Comparison of ENCODE assay signal across 11 mouse cellular contexts in the genomic region with DNA sequence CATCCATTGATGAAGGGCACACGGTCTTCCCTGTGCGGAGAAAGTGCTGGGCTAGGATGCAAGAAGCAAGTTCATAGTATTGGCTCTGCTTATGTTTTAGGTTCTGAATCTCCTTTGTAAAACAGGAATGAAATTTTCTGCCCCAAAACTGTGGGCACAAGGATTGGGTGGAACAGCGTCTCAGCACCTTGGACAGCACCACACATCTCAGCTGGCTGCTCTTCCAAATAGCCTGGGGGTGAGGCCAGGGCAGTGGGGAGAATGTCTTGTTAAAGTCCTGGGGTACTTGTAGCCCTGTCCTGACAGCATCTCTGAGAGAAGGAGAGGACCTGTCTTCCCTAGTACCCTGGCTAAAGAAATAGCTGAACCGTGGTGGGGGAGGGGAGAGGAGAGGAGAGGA.
DNase-seq lines count a peak whose midpoint lies in the region; ATAC-seq and TF ChIP-seq lines count a peak whose summit lies in the region.
"Had no signal": no experiment of that assay in that cellular context is flagged by ENCODE, and none has a peak within 500 bp of the region (broad histone marks: within the 10 kb centered on the region; RNA-seq: fewer than 3 reads in every experiment).

No protein-coding gene starts in this region.

- intact Hi-C loops in heart, postnatal 14 days (cut with DNase I) = no loop called here
- intact Hi-C loops in left cerebral cortex, postnatal 4 days (cut with DNase I) = no loop called here

- no peak overlapping the region for H3K27ac ChIP-seq in embryonic facial prominence, embryonic 10.5 days (replicated peaks)
- no peak overlapping the region for H3K27ac ChIP-seq in stomach, postnatal 0 days (replicated peaks)
- H3K27ac ChIP-seq: embryonic facial prominence, embryonic 15.5 days; hindbrain, embryonic 15.5 days; macrophage had no signal

- H3K9ac ChIP-seq in stomach, postnatal 0 days (ENCODE audit: low read length) = no peak overlapping the region
- H3K9ac ChIP-seq: embryonic facial prominence, embryonic 15.5 days; hindbrain, embryonic 15.5 days had no signal

- H3K27me3 ChIP-seq in embryonic facial prominence, embryonic 10.5 days (replicated peaks; ENCODE audit: low read depth, poor library complexity, severe bottlenecking) = 0 out of 2 replicates have a peak, but pooled peaks cover 3% of the 10 kb centered on the region
- no peaks in the 10 kb centered on the region for H3K27me3 ChIP-seq in stomach, postnatal 0 days (ENCODE audit: control insufficient read depth, insufficient read depth, low read length)
- H3K27me3 ChIP-seq: embryonic facial prominence, embryonic 15.5 days; hindbrain, embryonic 15.5 days had no signal

- peaks cover 32% of the 10 kb centered on the region for H3K4me1 ChIP-seq in embryonic facial prominence, embryonic 10.5 days
- no peaks in the 10 kb centered on the region for H3K4me1 ChIP-seq in stomach, postnatal 0 days (replicated peaks; ENCODE audit: control insufficient read depth, insufficient read depth)
- H3K4me1 ChIP-seq: embryonic facial prominence, embryonic 15.5 days had no signal

- ATAC-seq in stomach, postnatal 0 days (ENCODE audit: low FRiP score, low TSS enrichment) = no peak

- H3K36me3 ChIP-seq in embryonic facial prominence, embryonic 10.5 days (replicated peaks) = no peaks in the 10 kb centered on the region
- H3K36me3 ChIP-seq in stomach, postnatal 0 days (ENCODE audit: control insufficient read depth, insufficient read depth, low read length) = no peaks in the 10 kb centered on the region
- H3K36me3 ChIP-seq: embryonic facial prominence, embryonic 15.5 days; hindbrain, embryonic 15.5 days had no signal

- H3K9me3 ChIP-seq in embryonic facial prominence, embryonic 10.5 days = no peaks in the 10 kb centered on the region
- H3K9me3 ChIP-seq in stomach, postnatal 0 days (ENCODE audit: control insufficient read depth, low read length) = no peaks in the 10 kb centered on the region
- H3K9me3 ChIP-seq: embryonic facial prominence, embryonic 15.5 days; hindbrain, embryonic 15.5 days had no signal

- no peak for TF ChIP-seq CTCF in stomach, postnatal 0 days (IDR thresholded peaks at IDR 0.05; ENCODE audit: low read depth)

- H3K4me3 ChIP-seq in embryonic facial prominence, embryonic 10.5 days = no peak overlapping the region
- no peak overlapping the region for H3K4me3 ChIP-seq in stomach, postnatal 0 days (ENCODE audit: low read depth, low read length)
- H3K4me3 ChIP-seq: embryonic facial prominence, embryonic 15.5 days; hindbrain, embryonic 15.5 days had no signal

- peak; percentile 30 to 44 for DNase-seq in heart, postnatal 14 days
- DNase-seq in heart, adult 8-10 months (ENCODE audit: low spot score) = no peak
- DNase-seq in testis, postnatal 10 days (ENCODE audit: low spot score) = peak; percentile 70
- no peak for DNase-seq in testis, postnatal 14 days (ENCODE audit: low spot score)
- peak; percentile 74 for DNase-seq in embryonic facial prominence, embryonic 10.5 days (ENCODE audit: low spot score)
- DNase-seq in stomach, postnatal 0 days (ENCODE audit: low spot score) = peak; percentile 46
- no peak for DNase-seq in left cerebral cortex, postnatal 4 days
- no peak for DNase-seq in right cerebral cortex, adult 2 months (ENCODE audit: low spot score in 2 of 2)

- 29% methylated on average over 4 of the region's 4 CpGs for WGBS in embryonic facial prominence, embryonic 10.5 days
- 35% methylated on average over 4 of the region's 4 CpGs for WGBS in stomach, postnatal 0 days

- TF ChIP-seq EP300 in stomach, postnatal 0 days (optimal IDR thresholded peaks at IDR 0.05) = no peak

- no peak overlapping the region for H3K4me2 ChIP-seq in stomach, postnatal 0 days (replicated peaks; ENCODE audit: low read depth)
- H3K4me2 ChIP-seq: embryonic facial prominence, embryonic 15.5 days; hindbrain, embryonic 15.5 days had no signal

Comparison
In these comparisons a context has a peak if more than half of its experiments do, and no peak if none do; other contexts are left out.
1. DNase-seq: peak in heart, postnatal 14 days (2 of 2), testis, postnatal 10 days (single experiment), embryonic facial prominence, embryonic 10.5 days (single experiment) and stomach, postnatal 0 days (single experiment); none in heart, adult 8-10 months (single experiment), testis, postnatal 14 days (single experiment), left cerebral cortex, postnatal 4 days (single experiment) and right cerebral cortex, adult 2 months (0 of 2).